Mouse (Mus musculus) forebrain, embryonic 10.5 days (tissue): ENCODE data around the gene Babam2. TPM values are rescaled to one million over a fixed set of nuclear protein-coding genes. Genes with fewer than 3 reads are reported as not detected.

Source experiments
- DNase-seq: peaks from one replicate; pipeline ENCODE4 v3.0.0-alpha.2; 2017; ENCODE audit warnings: low spot score; ENCODE audit errors: extremely low spot score
- H3K27ac ChIP-seq: fragments of 300-500 bp; sonication (generic); 2 replicates; pipeline ENCODE4 v1.5.1; 2016; ENCODE audit warnings: mild to moderate bottlenecking
- H3K27me3 ChIP-seq: fragments of 300-500 bp; sonication (generic); 2 replicates; pipeline ENCODE4 v1.6.1; 2016; ENCODE audit warnings: mild to moderate bottlenecking; ENCODE audit not compliant: poor library complexity, severe bottlenecking
- H3K36me3 ChIP-seq: fragments of 300-500 bp; sonication (generic); replicated peaks from 2 replicates; pipeline ENCODE4 v1.6.1; 2016; ENCODE audit warnings: mild to moderate bottlenecking, moderate library complexity
- H3K4me1 ChIP-seq: fragments of 300-500 bp; sonication (generic); 2 replicates; pipeline ENCODE4 v1.6.1; 2016
- H3K4me3 ChIP-seq: fragments of 300-500 bp; sonication (generic); 2 replicates; pipeline ENCODE4 v1.5.1; 2016; ENCODE audit warnings: mild to moderate bottlenecking, moderate library complexity
- H3K9me3 ChIP-seq: fragments of 300-500 bp; sonication (generic); 2 replicates; pipeline ENCODE4 v1.6.1; 2016; ENCODE audit warnings: mild to moderate bottlenecking, moderate library complexity
- WGBS: fragments of 180-500 bp; shearing (Covaris S2); methylation state at CpG from one replicate; pipeline ENCODE4 v1.1.7; 2016; 5-methylcytosine and 5-hydroxymethylcytosine counted together
- polyA plus RNA-seq: library from polyadenylated mRNA; unstranded; fragments of >200 nt; fragmentation: Nextera tagmentation; extraction: Ambion mirVana; gene quantifications from 2 replicates; pipeline ENCODE4 v1.2.1, GENCODE M21; 2016

Babam2 gene
- polyA plus RNA-seq, 1 experiment from 2014 or later, result 51.7 TPM

DNA sequence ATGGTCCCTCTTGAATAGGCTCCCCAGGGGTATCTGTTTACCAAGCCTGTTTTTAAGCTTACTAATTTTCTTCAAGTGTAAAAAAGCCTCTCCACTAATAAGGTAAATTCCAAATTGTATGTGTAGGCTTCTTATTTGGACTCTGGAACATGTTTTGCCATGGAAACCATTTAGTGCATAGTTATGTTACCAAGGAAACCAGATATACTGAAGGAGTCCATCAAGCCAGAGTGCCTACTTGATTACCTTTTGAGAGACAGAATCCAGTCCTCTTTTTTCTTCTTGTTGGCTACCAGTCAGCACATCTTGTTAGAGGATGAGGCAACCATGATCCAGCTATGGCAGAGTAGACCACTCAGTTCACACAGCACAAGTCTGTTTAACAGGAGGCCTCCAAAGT, 222.6 kb downstream of the Babam2 start:
- peaks cover 4% of the 10 kb centered on the region; the same call in 1 of the 2 replicates for H3K4me1 ChIP-seq
- no peak overlapping the region for H3K27ac ChIP-seq
- H3K27me3 ChIP-seq, result no peaks in the 10 kb centered on the region
- DNase-seq, result no peak
- H3K4me3 ChIP-seq, result no peak overlapping the region
- no peaks in the 10 kb centered on the region for H3K36me3 ChIP-seq
- no peaks in the 10 kb centered on the region for H3K9me3 ChIP-seq

DNA sequence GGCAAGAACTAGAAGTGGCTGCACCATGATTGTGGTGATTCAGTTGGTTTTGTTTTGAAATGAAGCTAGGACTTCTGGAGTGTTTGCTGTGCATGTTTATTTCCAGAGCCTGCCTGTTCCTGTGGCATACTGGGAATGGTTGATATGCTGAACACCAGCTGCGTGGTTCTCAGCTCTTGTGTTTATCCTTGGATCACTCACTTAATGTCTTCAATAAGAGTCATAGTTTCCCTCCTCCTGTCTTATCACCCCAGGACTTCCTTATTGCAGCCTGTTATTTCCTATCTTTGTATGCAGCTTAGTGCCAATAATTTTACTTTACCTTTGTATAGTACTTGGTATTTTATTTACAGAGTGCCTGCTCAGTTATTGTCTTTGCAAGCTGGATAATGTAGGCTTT, 223.4 kb downstream of the Babam2 start:
- Histone ChIP-seq H3K4me3 (no peak overlapping the region), H3K9me3 (no peaks in the 10 kb centered on the region), H3K27ac (no peak overlapping the region), H3K27me3 (no peaks in the 10 kb centered on the region), H3K36me3 (no peaks in the 10 kb centered on the region), H3K4me1 (peaks cover 4% of the 10 kb centered on the region; the same call in 1 of the 2 replicates)
- no peak for DNase-seq
- WGBS, result 93% methylated on average over 1 of the region's 1 CpGs

DNA sequence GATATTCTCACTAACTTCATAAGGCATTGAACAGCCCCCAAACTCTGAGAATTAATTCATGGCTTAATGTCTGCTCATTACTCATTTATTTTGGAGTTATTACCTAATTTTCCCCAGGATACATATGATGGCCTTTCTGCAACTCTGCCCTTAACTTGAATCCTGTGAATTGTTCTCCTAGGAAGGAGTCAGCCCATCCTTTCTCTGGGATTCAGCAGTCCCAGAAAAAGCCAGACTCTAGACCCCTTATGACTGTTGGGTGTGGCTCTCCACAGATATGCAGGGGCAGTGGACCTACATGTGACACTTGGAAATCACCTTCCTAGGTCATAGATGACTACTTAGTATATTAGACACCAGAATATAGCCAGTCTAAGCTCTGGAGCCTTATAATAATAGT, 226.6 kb downstream of the Babam2 start:
- Histone ChIP-seq H3K27me3 (no peaks in the 10 kb centered on the region), H3K4me1 (peaks cover 2% of the 10 kb centered on the region; the same call in 1 of the 2 replicates), H3K9me3 (peaks cover 7% of the 10 kb centered on the region; the same call in 1 of the 2 replicates), H3K4me3 (no peak overlapping the region), H3K27ac (no peak overlapping the region), H3K36me3 (no peaks in the 10 kb centered on the region)
- DNase-seq, result no peak

DNA sequence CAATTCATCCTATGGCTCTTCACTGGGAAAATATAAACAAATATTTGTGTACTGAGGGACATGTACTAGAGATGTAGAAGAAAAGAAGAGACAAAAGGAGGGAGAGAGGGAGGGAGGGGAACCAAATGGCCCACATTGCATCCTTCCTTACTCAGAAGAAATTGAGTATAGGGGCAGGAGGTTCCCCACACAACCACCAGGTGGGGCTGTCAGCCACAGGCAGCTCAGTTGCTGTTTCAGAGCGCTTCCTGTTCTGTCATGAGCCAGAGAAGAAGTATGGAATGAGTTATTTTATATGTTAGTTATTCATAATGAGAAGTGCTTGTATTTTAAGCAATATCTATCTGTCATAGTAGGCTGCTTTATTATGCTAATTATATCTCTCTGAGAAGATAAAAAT, 229.1 kb downstream of the Babam2 start:
- no peak overlapping the region for H3K27ac ChIP-seq
- H3K4me1 ChIP-seq, result peaks cover 5% of the 10 kb centered on the region; the same call in 1 of the 2 replicates
- H3K36me3 ChIP-seq, result no peaks in the 10 kb centered on the region
- 96% methylated on average over 1 of the region's 1 CpGs for WGBS
- peaks cover 7% of the 10 kb centered on the region; the same call in 1 of the 2 replicates for H3K9me3 ChIP-seq
- no peaks in the 10 kb centered on the region for H3K27me3 ChIP-seq
- H3K4me3 ChIP-seq, result no peak overlapping the region
- no peak for DNase-seq

DNA sequence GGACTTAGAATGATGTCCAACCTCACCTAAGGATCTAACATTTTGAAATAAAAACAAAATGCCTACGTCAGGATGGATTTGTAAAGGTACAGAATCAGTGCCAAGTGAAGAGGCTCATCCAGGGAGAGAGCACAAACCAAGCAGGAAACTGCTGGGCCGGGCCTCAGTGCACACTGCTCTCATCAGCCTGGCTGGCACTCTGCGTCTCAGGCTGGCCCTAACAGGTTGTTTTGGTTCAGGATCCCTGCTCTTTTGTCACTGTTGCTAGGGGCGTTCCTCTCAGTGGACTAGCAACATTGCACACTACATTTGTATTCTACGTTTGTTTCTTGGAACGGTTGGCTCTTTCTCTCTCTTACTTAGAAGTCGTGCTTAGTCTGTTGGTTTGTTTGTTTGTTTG, 231.5 kb downstream of the Babam2 start:
- WGBS, result 71% methylated on average over 7 of the region's 7 CpGs
- no peaks in the 10 kb centered on the region for H3K27me3 ChIP-seq
- DNase-seq, result no peak
- H3K4me3 ChIP-seq, result no peak overlapping the region
- no peaks in the 10 kb centered on the region for H3K36me3 ChIP-seq
- peaks cover 5% of the 10 kb centered on the region; the same call in 1 of the 2 replicates for H3K4me1 ChIP-seq
- H3K27ac ChIP-seq, result no peak overlapping the region
- H3K9me3 ChIP-seq, result peaks cover 7% of the 10 kb centered on the region; the same call in 1 of the 2 replicates

DNA sequence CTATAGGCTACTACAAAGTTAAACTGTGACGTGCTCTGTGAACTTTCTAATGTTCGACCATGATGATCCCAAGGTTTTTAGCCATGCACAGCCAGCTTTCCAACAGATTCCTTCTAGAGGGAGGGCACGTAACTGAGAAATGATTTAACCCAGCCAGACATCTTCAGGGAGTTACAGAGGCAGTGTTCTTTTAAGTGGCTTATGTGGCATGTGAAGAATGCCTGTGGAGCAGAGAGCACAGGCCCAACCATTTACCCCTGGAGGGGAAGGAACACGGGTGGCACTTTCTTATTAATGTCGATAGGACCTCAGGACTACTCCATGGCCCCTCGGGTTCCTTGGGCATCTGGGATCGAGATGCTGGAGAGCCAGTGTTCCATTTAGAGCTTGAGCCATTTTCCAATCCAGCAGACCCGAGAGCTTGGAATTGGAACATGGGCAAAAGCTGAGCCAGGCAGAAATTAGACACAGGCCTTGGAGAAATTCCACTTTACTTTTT, 233.7 kb downstream of the Babam2 start:
- 87% methylated on average over 8 of the region's 8 CpGs for WGBS
- Histone ChIP-seq H3K36me3 (no peaks in the 10 kb centered on the region), H3K4me3 (no peak overlapping the region), H3K4me1 (peaks cover 5% of the 10 kb centered on the region; the same call in 1 of the 2 replicates), H3K9me3 (peaks cover 7% of the 10 kb centered on the region; the same call in 1 of the 2 replicates), H3K27ac (no peak overlapping the region), H3K27me3 (no peaks in the 10 kb centered on the region)
- DNase-seq, result no peak

DNA sequence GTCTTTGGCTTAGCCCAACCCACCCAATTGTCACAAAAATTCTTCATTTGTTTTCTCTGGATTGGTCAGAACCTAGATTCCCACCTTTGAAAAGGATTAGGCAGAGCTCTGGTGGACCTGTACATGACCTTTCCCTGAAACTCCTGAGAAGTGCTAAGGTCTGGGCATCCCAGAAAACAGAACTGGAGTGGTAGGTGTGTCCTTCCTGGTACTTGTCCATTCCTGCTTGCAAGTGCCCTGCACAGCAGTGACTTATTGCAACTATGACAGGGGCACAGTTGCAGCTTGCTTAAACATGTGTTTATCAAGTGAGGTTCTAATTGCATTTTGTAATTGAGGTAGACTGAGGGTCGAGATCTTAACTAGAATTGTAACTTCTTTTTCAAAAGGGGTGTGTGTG, 234.2 kb downstream of the Babam2 start:
- no peaks in the 10 kb centered on the region for H3K27me3 ChIP-seq
- H3K4me1 ChIP-seq, result peaks cover 5% of the 10 kb centered on the region; the same call in 1 of the 2 replicates
- no peak for DNase-seq
- no peak overlapping the region for H3K27ac ChIP-seq
- peaks cover 4% of the 10 kb centered on the region; the same call in 1 of the 2 replicates for H3K9me3 ChIP-seq
- 84% methylated on average over 1 of the region's 1 CpGs for WGBS
- H3K36me3 ChIP-seq, result no peaks in the 10 kb centered on the region
- H3K4me3 ChIP-seq, result no peak overlapping the region

DNA sequence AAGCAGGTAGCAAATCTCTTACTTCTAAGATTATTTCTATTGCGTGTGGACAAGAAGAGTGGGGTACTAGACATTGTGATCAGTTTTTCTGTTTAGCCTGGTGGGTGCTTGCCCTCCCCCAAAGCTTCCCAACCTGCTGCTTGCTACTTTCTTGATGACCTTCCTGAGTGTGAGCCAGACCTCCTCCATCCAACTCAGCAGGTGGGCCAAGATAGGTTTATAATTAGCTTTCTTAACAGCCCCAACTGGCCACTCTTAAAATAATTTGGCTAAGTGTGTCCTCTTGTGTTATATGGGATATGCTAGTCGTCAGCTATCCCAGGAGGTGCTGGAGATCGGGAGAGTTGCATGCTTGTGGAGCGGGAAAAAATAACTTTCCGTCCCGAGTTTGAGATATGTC, 235.8 kb downstream of the Babam2 start:
- H3K27me3 ChIP-seq, result no peaks in the 10 kb centered on the region
- 92% methylated on average over 6 of the region's 6 CpGs for WGBS
- no peaks in the 10 kb centered on the region for H3K36me3 ChIP-seq
- no peak overlapping the region for H3K27ac ChIP-seq
- peaks cover 11% of the 10 kb centered on the region for H3K4me1 ChIP-seq
- no peaks in the 10 kb centered on the region for H3K9me3 ChIP-seq
- no peak for DNase-seq
- H3K4me3 ChIP-seq, result no peak overlapping the region

DNA sequence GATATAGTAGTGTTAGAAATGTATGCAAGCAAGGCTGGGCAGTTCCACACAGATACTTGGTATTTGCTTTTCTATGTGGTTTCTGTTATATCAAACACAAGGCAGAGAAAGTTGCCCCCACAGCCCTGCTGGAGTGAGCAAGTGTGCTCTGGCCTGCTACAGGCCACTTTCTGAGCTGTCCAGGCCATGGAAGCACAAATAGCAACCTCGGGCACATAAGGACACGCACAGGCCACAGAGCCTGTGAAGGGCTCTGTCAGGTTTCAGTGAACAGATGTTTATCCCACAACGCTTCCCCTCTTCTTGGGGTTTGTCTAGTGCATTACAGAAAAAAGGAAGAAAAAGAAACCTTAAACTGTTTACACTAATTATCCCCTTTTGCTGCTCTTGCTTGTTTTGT, 236.9 kb downstream of the Babam2 start:
- no peak for DNase-seq
- no peaks in the 10 kb centered on the region for H3K9me3 ChIP-seq
- H3K4me1 ChIP-seq, result peaks cover 8% of the 10 kb centered on the region
- no peak overlapping the region for H3K4me3 ChIP-seq
- H3K27me3 ChIP-seq, result no peaks in the 10 kb centered on the region
- H3K36me3 ChIP-seq, result no peaks in the 10 kb centered on the region
- H3K27ac ChIP-seq, result no peak overlapping the region
- WGBS, result 84% methylated on average over 3 of the region's 3 CpGs

DNA sequence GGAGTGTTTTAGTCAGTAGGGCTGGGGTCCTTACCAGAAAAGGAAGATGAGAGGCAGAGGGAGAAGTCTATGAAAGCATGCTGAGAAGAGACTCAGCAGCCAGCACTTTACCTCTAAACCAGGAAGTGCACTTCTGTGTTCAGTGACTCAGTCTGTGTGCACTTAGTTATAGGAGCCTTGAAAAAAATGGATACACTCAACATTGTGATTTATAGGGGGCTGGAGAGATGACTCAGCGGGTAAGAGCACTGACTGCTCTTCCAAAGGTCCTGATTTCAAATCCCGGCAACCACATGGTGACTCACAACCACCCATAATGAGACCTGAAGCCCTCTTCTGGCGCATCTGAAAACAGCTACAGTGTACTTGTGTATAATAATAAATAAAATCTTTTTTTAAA, 238.5 kb downstream of the Babam2 start:
- no peaks in the 10 kb centered on the region for H3K27me3 ChIP-seq
- 96% methylated on average over 3 of the region's 3 CpGs for WGBS
- no peak overlapping the region for H3K4me3 ChIP-seq
- no peak overlapping the region for H3K27ac ChIP-seq
- no peak for DNase-seq
- H3K9me3 ChIP-seq, result no peaks in the 10 kb centered on the region
- no peaks in the 10 kb centered on the region for H3K36me3 ChIP-seq
- H3K4me1 ChIP-seq, result peaks cover 8% of the 10 kb centered on the region

DNA sequence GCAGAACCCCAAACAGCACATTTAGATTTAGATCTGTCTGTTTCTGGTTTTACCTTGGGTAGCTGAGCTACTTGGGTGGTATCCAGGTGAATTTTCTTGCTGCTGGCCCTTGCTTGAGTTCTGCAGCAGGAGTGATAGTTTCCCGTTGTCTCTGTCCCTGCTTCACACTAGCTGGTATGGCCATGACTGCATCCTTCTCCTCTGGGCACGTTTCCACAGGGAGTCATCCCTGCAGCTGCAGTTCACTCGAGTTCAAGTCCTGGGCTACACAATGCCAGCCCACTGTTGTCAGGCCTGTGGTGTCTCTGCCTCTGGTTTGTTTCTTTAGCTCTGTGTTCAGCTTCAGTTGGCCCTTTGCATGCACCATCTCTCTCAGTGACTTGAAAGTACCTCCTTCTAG, 239.0 kb downstream of the Babam2 start:
- Histone ChIP-seq H3K36me3 (no peaks in the 10 kb centered on the region), H3K4me3 (no peak overlapping the region), H3K9me3 (no peaks in the 10 kb centered on the region), H3K4me1 (peaks cover 8% of the 10 kb centered on the region), H3K27ac (no peak overlapping the region), H3K27me3 (no peaks in the 10 kb centered on the region)
- DNase-seq, result no peak
- 80% methylated on average over 3 of the region's 3 CpGs for WGBS

DNA sequence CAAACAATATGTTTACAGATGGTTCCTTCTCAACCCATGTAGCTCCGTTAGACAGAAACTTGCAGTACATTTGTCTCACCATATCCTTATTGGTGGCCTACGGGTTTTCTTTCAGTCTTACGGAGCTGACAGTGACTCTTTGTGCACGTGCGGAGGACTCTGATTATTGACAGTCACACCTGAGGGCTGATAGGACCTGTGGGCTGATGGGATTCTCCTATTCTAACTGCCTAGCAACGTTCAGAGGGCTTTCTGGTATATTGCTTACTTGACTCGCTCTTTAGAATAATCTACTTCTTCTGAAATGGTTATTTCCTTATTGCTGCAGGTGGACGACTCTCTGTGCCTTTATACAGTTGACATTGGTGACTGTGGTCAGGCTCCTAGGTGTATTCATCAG, 243.4 kb downstream of the Babam2 start:
- peaks cover 8% of the 10 kb centered on the region for H3K4me1 ChIP-seq
- no peak overlapping the region for H3K4me3 ChIP-seq
- no peaks in the 10 kb centered on the region for H3K27me3 ChIP-seq
- 92% methylated on average over 8 of the region's 8 CpGs for WGBS
- DNase-seq, result no peak
- no peaks in the 10 kb centered on the region for H3K9me3 ChIP-seq
- no peaks in the 10 kb centered on the region for H3K36me3 ChIP-seq
- H3K27ac ChIP-seq, result no peak overlapping the region

DNA sequence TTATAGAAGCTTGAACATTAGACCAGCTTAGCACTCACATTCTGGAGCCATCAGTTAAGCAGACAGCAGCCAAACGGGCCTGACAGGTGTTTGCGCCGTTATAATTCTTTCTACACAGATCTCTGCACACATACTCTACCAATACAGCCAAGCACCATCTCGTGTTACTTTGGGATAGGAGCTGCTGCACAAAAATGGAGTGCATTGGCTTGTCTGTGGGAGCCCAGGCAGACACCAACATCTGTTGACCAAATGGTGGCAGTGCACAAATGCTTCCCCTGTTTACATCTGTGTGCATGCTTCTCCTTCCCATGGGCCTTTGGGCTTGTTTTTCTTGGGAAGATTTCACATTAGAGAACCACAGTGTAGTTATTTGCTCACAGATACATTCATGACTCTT, 249.7 kb downstream of the Babam2 start:
- H3K4me1 ChIP-seq, result no peaks in the 10 kb centered on the region
- H3K27me3 ChIP-seq, result no peaks in the 10 kb centered on the region
- H3K36me3 ChIP-seq, result no peaks in the 10 kb centered on the region
- H3K9me3 ChIP-seq, result no peaks in the 10 kb centered on the region
- H3K27ac ChIP-seq, result no peak overlapping the region
- DNase-seq, result no peak
- H3K4me3 ChIP-seq, result no peak overlapping the region
- 81% methylated on average over 4 of the region's 4 CpGs for WGBS

DNA sequence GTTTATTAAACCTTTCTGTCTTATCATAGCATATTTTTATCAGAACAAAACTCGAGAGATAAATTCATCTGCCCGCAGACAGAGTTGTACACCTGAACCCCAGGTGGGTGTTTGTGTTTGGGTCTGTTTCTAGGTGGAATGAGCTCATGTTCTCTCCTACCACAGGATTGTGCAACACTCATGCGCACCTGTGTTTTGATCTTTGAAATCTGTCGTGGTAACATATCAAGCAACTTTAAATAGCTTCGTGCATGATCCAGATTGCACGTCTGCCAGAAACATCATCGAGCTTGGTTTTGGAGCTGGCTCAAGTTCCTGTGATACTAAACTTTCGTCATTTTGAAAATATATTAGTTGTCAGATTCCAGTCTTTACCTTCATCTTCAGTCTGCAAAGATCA, 251.9 kb downstream of the Babam2 start:
- no peak for DNase-seq
- no peak overlapping the region for H3K27ac ChIP-seq
- no peaks in the 10 kb centered on the region for H3K27me3 ChIP-seq
- H3K4me1 ChIP-seq, result no peaks in the 10 kb centered on the region
- 89% methylated on average over 8 of the region's 8 CpGs for WGBS
- no peaks in the 10 kb centered on the region for H3K36me3 ChIP-seq
- H3K9me3 ChIP-seq, result no peaks in the 10 kb centered on the region
- H3K4me3 ChIP-seq, result no peak overlapping the region
